Mouse (Mus musculus) lung, postnatal 14 days (tissue): Measurements from ENCODE around the gene Popdc3.
A peak's percentile ranks its signal among the peaks of the same experiment; 100 is the strongest.
"Not testable (repeated sequence)": the region's sequence is repeated elsewhere in the genome, so short reads cannot be mapped to it uniquely, and the experiment has no call there.

Source experiments
- DNase-seq: peaks from one replicate; pipeline ENCODE4 v3.0.0; 2021

Popdc3 gene

GRCm38 (mm10) chr10:45204582-45204981, 26.7 kb downstream of the Popdc3 start:
- DNase-seq, result no peak

- no peak for DNase-seq
These were observed 32.3 kb downstream of the Popdc3 start for GRCm38 (mm10) chr10:45210201-45210600.

GRCm38 (mm10) chr10:45216676-45217075, 38.8 kb downstream of the Popdc3 start:
- no peak for DNase-seq

- peak; percentile 30 for DNase-seq
These were observed 52.1 kb downstream of the Popdc3 start for GRCm38 (mm10) chr10:45229954-45230353.

- DNase-seq, result no peak
These were observed 55.5 kb downstream of the Popdc3 start for GRCm38 (mm10) chr10:45233351-45233750.

- DNase-seq, result no peak
These were observed 58.4 kb downstream of the Popdc3 start for GRCm38 (mm10) chr10:45236304-45236703.

- no peak for DNase-seq
These were observed 59.6 kb downstream of the Popdc3 start for GRCm38 (mm10) chr10:45237492-45237891.

- DNase-seq, result no peak
These were observed 82.6 kb downstream of the Popdc3 start for GRCm38 (mm10) chr10:45260477-45260876.

GRCm38 (mm10) chr10:45262126-45262525, 84.2 kb downstream of the Popdc3 start:
- DNase-seq, result no peak

GRCm38 (mm10) chr10:45276499-45276898, 98.6 kb downstream of the Popdc3 start:
- DNase-seq, result no peak

GRCm38 (mm10) chr10:45276995-45277394, 99.1 kb downstream of the Popdc3 start:
- no peak for DNase-seq

GRCm38 (mm10) chr10:45285651-45286050, 107.8 kb downstream of the Popdc3 start:
- DNase-seq, result no peak

GRCm38 (mm10) chr10:45288351-45288750, 110.5 kb downstream of the Popdc3 start:
- no peak for DNase-seq

GRCm38 (mm10) chr10:45289218-45290105, 111.6 kb downstream of the Popdc3 start:
- no peak for DNase-seq

GRCm38 (mm10) chr10:45290618-45291017, 112.7 kb downstream of the Popdc3 start:
- DNase-seq, result no peak

GRCm38 (mm10) chr10:45292159-45292558, 114.3 kb downstream of the Popdc3 start:
- not testable (repeated sequence) for DNase-seq

GRCm38 (mm10) chr10:45295093-45295492, 117.2 kb downstream of the Popdc3 start:
- DNase-seq, result no peak

GRCm38 (mm10) chr10:45298503-45298902, 120.6 kb downstream of the Popdc3 start:
- no peak for DNase-seq

- no peak for DNase-seq
These were observed 121.6 kb downstream of the Popdc3 start for GRCm38 (mm10) chr10:45299509-45299908.

- DNase-seq, result no peak
These were observed 125.6 kb downstream of the Popdc3 start for GRCm38 (mm10) chr10:45303315-45304036.

- DNase-seq, result no peak
These were observed 127.3 kb downstream of the Popdc3 start for GRCm38 (mm10) chr10:45305173-45305572.

GRCm38 (mm10) chr10:45311129-45311528, 133.2 kb downstream of the Popdc3 start:
- no peak for DNase-seq

GRCm38 (mm10) chr10:45311624-45312023, 133.7 kb downstream of the Popdc3 start:
- DNase-seq, result no peak

GRCm38 (mm10) chr10:45314865-45315264, 137.0 kb downstream of the Popdc3 start:
- DNase-seq, result no peak
